Mouse (Mus musculus) midbrain, embryonic 14.5 days (tissue): ENCODE data around the gene Gpr161. TPM values are rescaled to one million over a fixed set of nuclear protein-coding genes. Genes with fewer than 3 reads are reported as not detected.

Source experiments
- ATAC-seq: fragments of 200-750 bp; cut with Nextera tagmentation; 2 replicates; pipeline ENCODE4 v1.8.0; 2017; ENCODE audit warnings: moderate number of reproducible peaks, moderate library complexity; ENCODE audit not compliant: low FRiP score, low TSS enrichment
- DNase-seq: peaks from one replicate; pipeline ENCODE4 v3.0.0-alpha.2; 2015
- H3K27ac ChIP-seq: fragments of 300-500 bp; sonication (generic); replicated peaks from 2 replicates; pipeline ENCODE4 v1.5.1; 2014; ENCODE audit warnings: mild to moderate bottlenecking, low read depth, low read length, moderate library complexity
- H3K27me3 ChIP-seq: fragments of 300-500 bp; sonication (generic); 2 replicates; pipeline ENCODE4 v1.6.1; 2014; ENCODE audit warnings: low read length, control low read depth, mixed read lengths; ENCODE audit not compliant: control insufficient read depth, insufficient read depth
- H3K36me3 ChIP-seq: fragments of 300-500 bp; sonication (generic); 2 replicates; pipeline ENCODE4 v1.6.1; 2014; ENCODE audit warnings: low read length, control low read depth; ENCODE audit not compliant: control insufficient read depth, insufficient read depth
- H3K4me1 ChIP-seq: fragments of 300-500 bp; sonication (generic); 2 replicates; pipeline ENCODE4 v1.6.1; 2014; ENCODE audit warnings: mild to moderate bottlenecking, antibody characterized with exemption, low read length, control low read depth; ENCODE audit not compliant: control insufficient read depth, insufficient read depth
- H3K4me2 ChIP-seq: fragments of 300-500 bp; sonication (generic); 2 replicates; pipeline ENCODE4 v1.6.1; 2014; ENCODE audit warnings: mild to moderate bottlenecking, low read length, moderate library complexity
- H3K4me3 ChIP-seq: fragments of 300-500 bp; sonication (generic); replicated peaks from 2 replicates; pipeline ENCODE4 v1.5.1; 2014; ENCODE audit warnings: low read depth, low read length
- H3K9ac ChIP-seq: fragments of 300-500 bp; sonication (generic); replicated peaks from 2 replicates; pipeline ENCODE4 v1.6.1; 2014; ENCODE audit warnings: mild to moderate bottlenecking, low read length, moderate library complexity
- H3K9me3 ChIP-seq: fragments of 300-500 bp; sonication (generic); 2 replicates; pipeline ENCODE4 v1.6.1; 2016; ENCODE audit warnings: low read length, control low read depth, mixed read lengths; ENCODE audit not compliant: control insufficient read depth
- WGBS: fragments of 180-500 bp; shearing (Covaris S2); extraction: QIAGEN DNeasy Blood & Tissue Kit; methylation state at CpG from one replicate; pipeline ENCODE4 v1.1.7; 2014; 5-methylcytosine and 5-hydroxymethylcytosine counted together
- polyA plus RNA-seq: library from polyadenylated mRNA; unstranded; fragments of >200 nt; fragmentation: Nextera tagmentation; extraction: Ambion mirVana; gene quantifications from 2 replicates; pipeline ENCODE4 v1.2.1, GENCODE M21; 2014

The Gpr161 gene
- polyA plus RNA-seq, 1 experiment from 2014 or later: 6.2 TPM

DNA sequence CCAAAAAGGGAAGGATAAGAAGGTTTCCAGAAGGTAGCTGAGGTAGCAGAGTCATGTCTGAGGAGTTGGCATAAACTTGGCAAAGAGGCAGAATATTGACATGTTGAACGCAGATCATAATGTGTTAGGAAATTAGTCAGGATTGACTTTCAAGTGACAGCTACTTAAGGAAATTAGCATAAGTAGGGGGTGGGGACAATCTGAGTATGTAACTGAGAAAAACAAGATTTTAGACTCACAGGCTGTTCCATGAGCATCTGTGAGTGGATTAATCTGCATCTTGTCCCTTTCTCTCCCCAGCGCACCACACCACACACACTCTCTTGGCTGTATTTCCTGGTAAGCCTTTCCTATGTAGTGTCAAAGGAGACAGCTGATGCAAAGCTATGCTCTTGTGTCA, 6.0 kb downstream of the Gpr161 start:
- Histone ChIP-seq H3K4me3 (no peak overlapping the region), H3K27ac (no peak overlapping the region), H3K9ac (no peak overlapping the region), H3K9me3 (no peaks in the 10 kb centered on the region), H3K27me3 (no peaks in the 10 kb centered on the region), H3K36me3 (peaks cover 20% of the 10 kb centered on the region), H3K4me1 (peaks cover 5% of the 10 kb centered on the region), H3K4me2 (no peak overlapping the region)
- DNase-seq (no peak), ATAC-seq (no peak)
- 89% methylated on average over 2 of the region's 2 CpGs for WGBS

GRCm38 (mm10) chr1:165302455-165303208, 7.0 kb downstream of the Gpr161 start:
- H3K4me2 ChIP-seq: no peak overlapping the region
- no peaks in the 10 kb centered on the region for H3K9me3 ChIP-seq
- peak; percentile 39; the same call in 1 of the 2 replicates for ATAC-seq
- H3K4me1 ChIP-seq: peaks cover 5% of the 10 kb centered on the region
- peak overlapping the region; percentile 14; the same call in 1 of the 2 replicates for H3K9ac ChIP-seq
- 65% methylated on average over 13 of the region's 13 CpGs for WGBS
- H3K36me3 ChIP-seq: peaks cover 21% of the 10 kb centered on the region
- peak; percentile 79 for DNase-seq
- H3K4me3 ChIP-seq: no peak overlapping the region
- no peaks in the 10 kb centered on the region for H3K27me3 ChIP-seq
- H3K27ac ChIP-seq: 0 out of 2 replicates have a peak overlapping the region, but pooled peaks have one; percentile 26

DNA sequence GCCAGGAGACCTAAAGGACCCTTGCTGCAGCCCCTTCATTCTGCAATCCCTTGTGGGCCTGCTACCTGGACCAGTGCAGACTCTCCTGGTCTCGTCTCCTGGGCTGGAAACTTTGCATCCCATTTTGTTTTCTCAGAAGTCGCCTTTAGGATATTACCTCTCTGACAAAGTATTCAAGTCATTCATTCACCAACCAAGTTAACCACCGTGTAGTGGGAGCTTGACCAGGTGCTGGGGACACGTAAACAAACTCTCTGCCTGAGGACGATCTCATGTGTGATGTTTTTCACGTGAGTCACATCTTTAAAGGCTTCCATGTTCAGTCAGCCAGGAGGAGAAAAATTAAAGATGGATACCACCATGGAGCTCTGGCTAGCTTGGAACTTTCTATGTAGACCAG, 7.6 kb downstream of the Gpr161 start:
- ATAC-seq: no peak
- 88% methylated on average over 6 of the region's 6 CpGs for WGBS
- Histone ChIP-seq H3K4me3 (no peak overlapping the region), H3K27ac (no peak overlapping the region), H3K9me3 (no peaks in the 10 kb centered on the region), H3K36me3 (peaks cover 22% of the 10 kb centered on the region), H3K27me3 (no peaks in the 10 kb centered on the region), H3K4me2 (no peak overlapping the region), H3K4me1 (peaks cover 5% of the 10 kb centered on the region), H3K9ac (peak overlapping the region; percentile 14; the same call in 1 of the 2 replicates)
- no peak for DNase-seq

DNA sequence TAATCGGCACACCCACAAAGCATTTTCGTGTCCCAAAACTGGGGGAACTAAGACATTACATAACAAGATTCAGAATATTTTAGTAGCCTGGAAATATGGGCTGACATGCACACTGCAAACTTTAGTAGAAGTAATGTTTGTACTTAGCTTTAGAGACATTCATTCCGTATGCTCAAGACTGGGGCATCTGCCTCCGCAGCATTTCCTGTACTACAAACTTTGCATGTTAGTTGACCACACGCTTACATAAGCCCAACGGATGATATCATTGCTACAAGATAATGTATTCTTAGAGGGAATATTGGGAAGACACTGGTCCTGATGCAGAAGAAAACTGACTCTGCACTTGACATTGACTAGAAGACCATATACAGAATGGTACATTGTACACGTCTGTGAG, 8.8 kb downstream of the Gpr161 start:
- H3K4me3 ChIP-seq: no peak overlapping the region
- no peaks in the 10 kb centered on the region for H3K27me3 ChIP-seq
- no peak overlapping the region for H3K27ac ChIP-seq
- no peaks in the 10 kb centered on the region for H3K9me3 ChIP-seq
- DNase-seq: no peak
- peaks cover 33% of the 10 kb centered on the region for H3K36me3 ChIP-seq
- peaks cover 5% of the 10 kb centered on the region for H3K4me1 ChIP-seq
- H3K4me2 ChIP-seq: no peak overlapping the region
- WGBS: 96% methylated on average over 7 of the region's 7 CpGs
- no peak for ATAC-seq
- no peak overlapping the region for H3K9ac ChIP-seq

DNA sequence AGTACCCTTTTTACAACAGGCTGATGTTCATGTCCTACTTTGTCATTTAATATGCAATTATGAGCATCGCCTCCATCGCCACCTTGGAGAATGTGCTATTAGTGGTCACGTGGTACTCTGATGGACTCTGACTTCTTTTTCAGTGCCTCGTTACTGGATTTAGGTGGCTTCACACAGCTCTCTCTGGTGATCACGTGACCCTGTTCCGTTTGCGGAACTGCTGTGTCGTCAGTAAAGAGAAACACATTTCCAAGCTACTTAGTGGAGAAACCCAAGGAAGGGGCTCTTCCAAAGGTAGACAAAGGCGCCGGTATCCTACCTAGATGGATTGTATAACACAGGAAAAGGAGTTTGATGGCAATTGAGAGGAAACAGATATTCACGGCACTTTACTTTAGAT, 12.6 kb downstream of the Gpr161 start:
- no peaks in the 10 kb centered on the region for H3K4me1 ChIP-seq
- no peak overlapping the region for H3K4me2 ChIP-seq
- H3K27me3 ChIP-seq: no peaks in the 10 kb centered on the region
- WGBS: 84% methylated on average over 11 of the region's 11 CpGs
- H3K36me3 ChIP-seq: peaks cover 59% of the 10 kb centered on the region
- DNase-seq (no peak), ATAC-seq (no peak)
- no peak overlapping the region for H3K4me3 ChIP-seq
- H3K9me3 ChIP-seq: no peaks in the 10 kb centered on the region
- H3K9ac ChIP-seq: no peak overlapping the region
- H3K27ac ChIP-seq: no peak overlapping the region

GRCm38 (mm10) chr1:165316361-165316760, 20.8 kb downstream of the Gpr161 start:
- H3K9ac ChIP-seq: no peak overlapping the region
- H3K27ac ChIP-seq: no peak overlapping the region
- 49% methylated on average over 11 of the region's 11 CpGs for WGBS
- peaks cover 73% of the 10 kb centered on the region for H3K36me3 ChIP-seq
- no peak overlapping the region for H3K4me2 ChIP-seq
- no peak for DNase-seq
- no peak for ATAC-seq
- H3K27me3 ChIP-seq: no peaks in the 10 kb centered on the region
- no peaks in the 10 kb centered on the region for H3K9me3 ChIP-seq
- H3K4me3 ChIP-seq: no peak overlapping the region
- no peaks in the 10 kb centered on the region for H3K4me1 ChIP-seq

- no peaks in the 10 kb centered on the region for H3K27me3 ChIP-seq
- H3K9me3 ChIP-seq: no peaks in the 10 kb centered on the region
- no peak overlapping the region for H3K9ac ChIP-seq
- H3K27ac ChIP-seq: no peak overlapping the region
- peak; percentile 82 for DNase-seq
- H3K4me1 ChIP-seq: no peaks in the 10 kb centered on the region
- H3K36me3 ChIP-seq: peaks cover 79% of the 10 kb centered on the region
- peak; percentile 55; the same call in 1 of the 2 replicates for ATAC-seq
- H3K4me3 ChIP-seq: no peak overlapping the region
- 46% methylated on average over 10 of the region's 10 CpGs for WGBS
- H3K4me2 ChIP-seq: no peak overlapping the region
Observed at GRCm38 (mm10) chr1:165320141-165320934, 24.7 kb downstream of the Gpr161 start.

DNA sequence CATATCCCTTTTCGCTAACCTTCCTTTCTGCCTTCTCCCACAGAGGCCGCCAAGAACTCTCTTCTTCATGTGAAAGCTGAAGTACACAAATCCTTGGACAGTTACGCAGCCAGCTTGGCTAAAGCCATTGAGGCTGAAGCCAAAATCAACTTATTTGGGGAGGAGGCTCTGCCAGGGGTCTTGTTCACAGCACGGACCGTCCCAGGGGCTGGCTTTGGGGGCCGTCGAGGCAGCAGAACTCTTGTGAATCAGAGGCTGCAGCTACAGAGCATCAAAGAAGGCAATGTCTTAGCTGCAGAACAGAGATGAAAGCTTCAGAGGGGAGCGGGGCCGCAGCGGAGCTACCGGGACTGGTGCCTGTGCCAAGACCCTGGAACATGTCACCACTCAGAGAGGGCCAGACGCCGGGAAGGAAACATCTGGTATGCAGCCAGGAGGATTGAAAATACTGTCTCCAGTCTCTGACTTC, 25.8 kb downstream of the Gpr161 start:
- Histone ChIP-seq H3K27ac (no peak overlapping the region), H3K4me2 (no peak overlapping the region), H3K36me3 (peaks cover 86% of the 10 kb centered on the region), H3K4me1 (no peaks in the 10 kb centered on the region), H3K9me3 (no peaks in the 10 kb centered on the region), H3K27me3 (no peaks in the 10 kb centered on the region), H3K4me3 (no peak overlapping the region), H3K9ac (no peak overlapping the region)
- DNase-seq (no peak), ATAC-seq (no peak)
- WGBS: 94% methylated on average over 13 of the region's 13 CpGs
